Mouse (Mus musculus): ENCODE measurements around the gene Neu1. TPM values are rescaled to one million over a fixed set of nuclear protein-coding genes. Genes with fewer than 3 reads are reported as not detected.
A peak's percentile ranks its signal among the peaks of the same experiment; 100 is the strongest.
"Not testable (repeated sequence)": the region's sequence is repeated elsewhere in the genome, so short reads cannot be mapped to it uniquely, and the experiment has no call there.

The Neu1 gene
- polyA plus RNA-seq, 2 experiments = 9.7 to 10.1 TPM

DNA sequence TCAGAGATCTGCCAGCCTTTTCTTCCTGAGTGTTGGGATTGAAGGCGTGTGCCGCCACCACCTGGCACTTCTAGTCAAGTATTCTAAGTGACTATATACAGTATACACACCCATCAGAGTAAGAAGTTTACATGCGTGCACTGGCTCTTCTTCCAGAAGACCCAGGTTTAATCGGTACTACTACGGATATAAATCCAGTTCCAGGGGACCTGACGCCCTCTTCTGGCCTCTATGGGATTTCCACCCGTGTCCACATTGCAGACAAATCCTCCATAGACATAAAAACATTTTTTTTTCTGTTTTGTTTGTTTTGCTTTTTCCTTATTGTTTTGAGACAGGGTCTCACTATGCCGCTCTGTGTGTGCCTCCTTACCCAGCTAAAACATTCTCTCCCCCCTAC lies 16.6 kb downstream of the Neu1 start:
- TF ChIP-seq CTCF (IDR thresholded peaks at IDR 0.05; ENCODE audit: low read depth) (peak; percentile 54), EP300 (IDR thresholded peaks at IDR 0.05; ENCODE audit: low read depth) (no peak)
- Histone ChIP-seq H3K9me3 (ENCODE audit: control insufficient read depth, low read length) (no peaks in the 10 kb centered on the region), H3K36me3 (replicated peaks; ENCODE audit: control insufficient read depth, insufficient read depth, low read depth) (peaks cover 20% of the 10 kb centered on the region), H3K4me1 (replicated peaks; ENCODE audit: control insufficient read depth in 2 of 2, insufficient read depth in 2 of 2, low read length in 1 of 2) (peaks cover 0 to 7% of the 10 kb centered on the region in 2 experiments), H3K4me3 (ENCODE audit: insufficient read depth in 1 of 2, low read depth in 2 of 2, low read length in 2 of 2) (no peak overlapping the region), H3K4me2 (ENCODE audit: low read depth) (no peak overlapping the region), H3K9ac (replicated peaks) (no peak overlapping the region), H3K27ac (no peak overlapping the region), H3K27me3 (ENCODE audit: control insufficient read depth, insufficient read depth, low read length) (no peaks in the 10 kb centered on the region)
- DNase-seq (ENCODE audit: low read depth in 3 of 3, low spot score in 3 of 3) = no peak
- no peak for ATAC-seq (ENCODE audit: insufficient read depth)
- 23% methylated on average over 8 of the region's 8 CpGs for WGBS (ENCODE audit: insufficient replicate concordance)

GRCm38 (mm10) chr17:34948721-34949552 lies 17.9 kb downstream of the Neu1 start:
- H3K27ac ChIP-seq; H3K4me3 ChIP-seq (ENCODE audit: insufficient read depth in 1 of 2, low read depth in 2 of 2, low read length in 2 of 2); ATAC-seq (ENCODE audit: insufficient read depth); H3K27me3 ChIP-seq (ENCODE audit: control insufficient read depth, insufficient read depth, low read length); H3K4me1 ChIP-seq (replicated peaks; ENCODE audit: control insufficient read depth in 2 of 2, insufficient read depth in 2 of 2, low read length in 1 of 2); H3K9ac ChIP-seq (replicated peaks); H3K4me2 ChIP-seq (ENCODE audit: low read depth); H3K9me3 ChIP-seq (ENCODE audit: control insufficient read depth, low read length); DNase-seq (ENCODE audit: low read depth in 3 of 3, low spot score in 3 of 3): not testable (repeated sequence)
- WGBS (ENCODE audit: insufficient replicate concordance) = 34% methylated on average over 9 of the region's 9 CpGs
- peaks cover 20% of the 10 kb centered on the region for H3K36me3 ChIP-seq (replicated peaks; ENCODE audit: control insufficient read depth, insufficient read depth, low read depth)

DNA sequence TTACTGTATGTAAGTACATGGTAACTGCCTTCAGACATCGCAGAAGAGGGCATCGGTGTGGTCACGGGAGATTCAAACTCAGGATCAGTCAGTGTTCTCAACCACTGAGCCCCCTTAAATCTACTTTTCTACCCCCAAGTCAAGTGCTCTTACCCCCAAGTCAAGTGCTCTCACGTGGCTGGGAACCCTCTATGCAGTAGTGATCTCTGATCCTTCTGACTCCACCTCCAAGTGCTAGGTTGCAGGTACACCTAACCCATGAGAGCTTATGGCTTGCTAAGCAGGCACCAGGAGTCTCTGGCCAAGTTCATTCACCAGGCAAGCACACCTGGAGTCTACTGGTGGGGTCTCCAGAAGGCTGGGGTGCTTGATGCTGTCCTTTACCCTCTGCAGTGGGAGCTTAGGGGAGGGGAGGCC lies 18.5 kb downstream of the Neu1 start:
- no peak for TF ChIP-seq CTCF (IDR thresholded peaks at IDR 0.05; ENCODE audit: low read depth)
- no peak for TF ChIP-seq EP300 (IDR thresholded peaks at IDR 0.05; ENCODE audit: low read depth)
- Histone ChIP-seq H3K27me3 (ENCODE audit: control insufficient read depth, insufficient read depth, low read length) (no peaks in the 10 kb centered on the region), H3K36me3 (replicated peaks; ENCODE audit: control insufficient read depth, insufficient read depth, low read depth) (peaks cover 20% of the 10 kb centered on the region), H3K4me1 (replicated peaks; ENCODE audit: control insufficient read depth in 2 of 2, insufficient read depth in 2 of 2, low read length in 1 of 2) (peaks cover 0 to 7% of the 10 kb centered on the region in 2 experiments), H3K4me2 (ENCODE audit: low read depth) (no peak overlapping the region), H3K9ac (replicated peaks) (0 out of 2 replicates have a peak overlapping the region, but pooled peaks have one; percentile 13), H3K9me3 (ENCODE audit: control insufficient read depth, low read length) (no peaks in the 10 kb centered on the region), H3K4me3 (ENCODE audit: insufficient read depth in 1 of 2, low read depth in 2 of 2, low read length in 2 of 2) (peak overlapping the region in 1 of 2 experiments; percentile 2; a peak in 1 of 4 replicates), H3K27ac (peak overlapping the region; percentile 81; the same call in 1 of the 2 replicates)
- 16% methylated on average over 4 of the region's 4 CpGs for WGBS (ENCODE audit: insufficient replicate concordance)
- DNase-seq (ENCODE audit: low read depth in 3 of 3, low spot score in 3 of 3) = no peak
- ATAC-seq (ENCODE audit: insufficient read depth) = peak; percentile 47

DNA sequence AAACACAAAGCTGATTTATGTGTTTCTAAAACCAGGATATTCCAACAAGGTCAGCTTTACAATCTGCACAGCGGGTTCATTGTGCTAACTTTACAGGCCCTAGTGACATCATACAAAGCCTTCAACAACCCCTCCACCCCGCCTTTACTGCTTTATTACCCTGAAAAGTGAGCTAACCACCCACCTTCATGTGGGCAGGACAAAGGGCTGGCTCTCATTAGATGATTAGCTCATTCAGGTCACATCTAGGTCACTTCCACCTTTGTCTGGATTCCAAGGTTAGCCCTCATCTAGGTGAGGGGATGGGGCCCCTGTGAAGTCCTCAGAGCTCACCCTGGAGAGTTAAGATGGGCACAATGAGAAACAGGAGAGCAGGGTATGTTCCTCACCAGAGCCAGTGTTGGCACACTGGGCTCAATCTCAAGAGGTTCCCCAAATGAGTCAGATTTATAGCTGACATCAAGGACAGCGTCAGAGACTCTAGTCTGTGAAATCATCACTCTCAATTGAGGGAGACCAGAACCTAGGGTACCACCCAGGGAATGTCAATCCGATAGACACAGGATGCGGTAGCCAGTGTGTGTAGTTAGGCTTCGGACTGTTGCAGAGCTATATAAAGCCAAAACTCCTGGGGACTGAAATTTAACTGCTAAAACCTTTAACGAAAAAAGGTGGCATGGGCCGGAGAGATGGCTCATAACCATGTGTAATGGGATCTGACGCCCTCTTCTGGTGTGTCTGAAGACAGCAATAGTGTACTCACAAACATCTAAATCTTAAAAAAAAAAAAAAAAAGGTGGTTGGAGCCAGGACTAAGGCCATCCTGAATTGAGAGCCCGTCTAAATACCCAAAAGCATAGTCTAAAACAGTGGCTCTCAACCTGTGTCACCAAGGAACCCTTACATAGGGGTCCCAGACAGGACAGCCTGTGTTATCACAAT lies 19.7 kb downstream of the Neu1 start:
- DNase-seq (ENCODE audit: low read depth in 3 of 3, low spot score in 3 of 3) = no peak
- Histone ChIP-seq H3K4me3 (ENCODE audit: insufficient read depth in 1 of 2, low read depth in 2 of 2, low read length in 2 of 2) (peak overlapping the region; percentile 67 to 96), H3K9ac (replicated peaks) (peak overlapping the region; percentile 83)

More for the DNA sequence above, 19.7 kb downstream of the Neu1 start:
- peak overlapping the region; percentile 89 for H3K4me2 ChIP-seq (ENCODE audit: low read depth)
- ATAC-seq (ENCODE audit: insufficient read depth) = no peak
- peak overlapping the region; percentile 81 for H3K27ac ChIP-seq
- peaks cover 20% of the 10 kb centered on the region for H3K36me3 ChIP-seq (replicated peaks; ENCODE audit: control insufficient read depth, insufficient read depth, low read depth)
- TF ChIP-seq EP300 (IDR thresholded peaks at IDR 0.05; ENCODE audit: low read depth) = no peak
- no peak for TF ChIP-seq CTCF (IDR thresholded peaks at IDR 0.05; ENCODE audit: low read depth)
- peaks cover 0 to 7% of the 10 kb centered on the region in 2 experiments for H3K4me1 ChIP-seq (replicated peaks; ENCODE audit: control insufficient read depth in 2 of 2, insufficient read depth in 2 of 2, low read length in 1 of 2)
- no peaks in the 10 kb centered on the region for H3K27me3 ChIP-seq (ENCODE audit: control insufficient read depth, insufficient read depth, low read length)
- no peaks in the 10 kb centered on the region for H3K9me3 ChIP-seq (ENCODE audit: control insufficient read depth, low read length)
- 14% methylated on average over 10 of the region's 10 CpGs for WGBS (ENCODE audit: insufficient replicate concordance)

Measured in liver, embryonic 14.5 days (tissue).